Mouse (Mus musculus): Measurements from ENCODE around the gene Polr3c. TPM values are rescaled to one million over a fixed set of nuclear protein-coding genes. Genes with fewer than 3 reads are reported as not detected.

Gene Polr3c
- polyA plus RNA-seq, 2 experiments: 26.3 to 40.5 TPM

GRCm38 (mm10) chr3:96737995-96738394 lies 10.6 kb upstream of the Polr3c start:
- Histone ChIP-seq H3K9me3 (ENCODE audit: control insufficient read depth, low read length) (no peaks in the 10 kb centered on the region), H3K4me3 (replicated peaks; ENCODE audit: low read length) (no peak overlapping the region), H3K36me3 (ENCODE audit: control insufficient read depth, insufficient read depth, low read length) (no peaks in the 10 kb centered on the region), H3K27ac (replicated peaks; ENCODE audit: low read depth, low read length) (no peak overlapping the region), H3K4me2 (replicated peaks; ENCODE audit: low read depth, low read length, severe bottlenecking) (no peak overlapping the region), H3K9ac (ENCODE audit: low read depth, low read length, severe bottlenecking) (no peak overlapping the region), H3K4me1 (ENCODE audit: control insufficient read depth, insufficient read depth, low read length) (no peaks in the 10 kb centered on the region), H3K27me3 (ENCODE audit: control insufficient read depth, insufficient read depth, low read length) (no peaks in the 10 kb centered on the region)
- no peak for TF ChIP-seq POLR2A (IDR thresholded peaks at IDR 0.05; ENCODE audit: borderline replicate concordance, extremely low read depth, insufficient read depth, insufficient read length)
- DNase-seq (ENCODE audit: low spot score) (no peak), ATAC-seq (ENCODE audit: low FRiP score, low read depth) (no peak)
- WGBS: 89% methylated on average over 1 of the region's 1 CpGs

GRCm38 (mm10) chr3:96737013-96737740 lies 9.7 kb upstream of the Polr3c start:
- DNase-seq (ENCODE audit: low spot score) (no peak), ATAC-seq (ENCODE audit: low FRiP score, low read depth) (no peak)
- Histone ChIP-seq H3K4me2 (replicated peaks; ENCODE audit: low read depth, low read length, severe bottlenecking) (no peak overlapping the region), H3K9ac (ENCODE audit: low read depth, low read length, severe bottlenecking) (no peak overlapping the region), H3K9me3 (ENCODE audit: control insufficient read depth, low read length) (no peaks in the 10 kb centered on the region), H3K27me3 (ENCODE audit: control insufficient read depth, insufficient read depth, low read length) (no peaks in the 10 kb centered on the region), H3K36me3 (ENCODE audit: control insufficient read depth, insufficient read depth, low read length) (no peaks in the 10 kb centered on the region), H3K4me1 (ENCODE audit: control insufficient read depth, insufficient read depth, low read length) (no peaks in the 10 kb centered on the region), H3K27ac (replicated peaks; ENCODE audit: low read depth, low read length) (no peak overlapping the region), H3K4me3 (replicated peaks; ENCODE audit: low read length) (no peak overlapping the region)
- TF ChIP-seq POLR2A (IDR thresholded peaks at IDR 0.05; ENCODE audit: borderline replicate concordance, extremely low read depth, insufficient read depth, insufficient read length): no peak
- WGBS: 56% methylated on average over 1 of the region's 1 CpGs

- no peak for TF ChIP-seq POLR2A (IDR thresholded peaks at IDR 0.05; ENCODE audit: borderline replicate concordance, extremely low read depth, insufficient read depth, insufficient read length)
- no peaks in the 10 kb centered on the region for H3K4me1 ChIP-seq (ENCODE audit: control insufficient read depth, insufficient read depth, low read length)
- H3K9me3 ChIP-seq (ENCODE audit: control insufficient read depth, low read length): no peaks in the 10 kb centered on the region
- H3K4me3 ChIP-seq (replicated peaks; ENCODE audit: low read length): no peak overlapping the region
- H3K9ac ChIP-seq (ENCODE audit: low read depth, low read length, severe bottlenecking): no peak overlapping the region
- H3K27me3 ChIP-seq (ENCODE audit: control insufficient read depth, insufficient read depth, low read length): no peaks in the 10 kb centered on the region
- no peak overlapping the region for H3K27ac ChIP-seq (replicated peaks; ENCODE audit: low read depth, low read length)
- H3K36me3 ChIP-seq (ENCODE audit: control insufficient read depth, insufficient read depth, low read length): no peaks in the 10 kb centered on the region
- no peak overlapping the region for H3K4me2 ChIP-seq (replicated peaks; ENCODE audit: low read depth, low read length, severe bottlenecking)
- 84% methylated on average over 2 of the region's 2 CpGs for WGBS
- ATAC-seq (ENCODE audit: low FRiP score, low read depth) (no peak), DNase-seq (ENCODE audit: low spot score) (no peak)
Measured at GRCm38 (mm10) chr3:96735200-96735599, 7.8 kb upstream of the Polr3c start.

GRCm38 (mm10) chr3:96733984-96734383 lies 6.6 kb upstream of the Polr3c start:
- no peak overlapping the region for H3K4me2 ChIP-seq (replicated peaks; ENCODE audit: low read depth, low read length, severe bottlenecking)

GRCm38 (mm10) chr3:96730785-96731184 lies 3.4 kb upstream of the Polr3c start:
- Histone ChIP-seq H3K9me3 (ENCODE audit: control insufficient read depth, low read length) (no peaks in the 10 kb centered on the region), H3K27ac (replicated peaks; ENCODE audit: low read depth, low read length) (no peak overlapping the region), H3K4me3 (replicated peaks; ENCODE audit: low read length) (no peak overlapping the region), H3K27me3 (ENCODE audit: control insufficient read depth, insufficient read depth, low read length) (no peaks in the 10 kb centered on the region), H3K4me1 (ENCODE audit: control insufficient read depth, insufficient read depth, low read length) (peaks cover 11% of the 10 kb centered on the region), H3K9ac (ENCODE audit: low read depth, low read length, severe bottlenecking) (no peak overlapping the region), H3K36me3 (ENCODE audit: control insufficient read depth, insufficient read depth, low read length) (no peaks in the 10 kb centered on the region), H3K4me2 (replicated peaks; ENCODE audit: low read depth, low read length, severe bottlenecking) (no peak overlapping the region)
- DNase-seq (ENCODE audit: low spot score): no peak
- TF ChIP-seq POLR2A (IDR thresholded peaks at IDR 0.05; ENCODE audit: borderline replicate concordance, extremely low read depth, insufficient read depth, insufficient read length): no peak
- ATAC-seq (ENCODE audit: low FRiP score, low read depth): no peak
- WGBS: 80% methylated on average over 5 of the region's 5 CpGs

More at GRCm38 (mm10) chr3:96733984-96734383, 6.6 kb upstream of the Polr3c start:
- H3K9ac ChIP-seq (ENCODE audit: low read depth, low read length, severe bottlenecking): no peak overlapping the region
- DNase-seq (ENCODE audit: low spot score): no peak
- no peaks in the 10 kb centered on the region for H3K9me3 ChIP-seq (ENCODE audit: control insufficient read depth, low read length)
- H3K27me3 ChIP-seq (ENCODE audit: control insufficient read depth, insufficient read depth, low read length): no peaks in the 10 kb centered on the region
- WGBS: 100% methylated on average over 1 of the region's 1 CpGs
- no peak for ATAC-seq (ENCODE audit: low FRiP score, low read depth)
- peaks cover 1% of the 10 kb centered on the region for H3K4me1 ChIP-seq (ENCODE audit: control insufficient read depth, insufficient read depth, low read length)
- no peaks in the 10 kb centered on the region for H3K36me3 ChIP-seq (ENCODE audit: control insufficient read depth, insufficient read depth, low read length)
- H3K4me3 ChIP-seq (replicated peaks; ENCODE audit: low read length): no peak overlapping the region
- no peak overlapping the region for H3K27ac ChIP-seq (replicated peaks; ENCODE audit: low read depth, low read length)
- no peak for TF ChIP-seq POLR2A (IDR thresholded peaks at IDR 0.05; ENCODE audit: borderline replicate concordance, extremely low read depth, insufficient read depth, insufficient read length)
